Mouse (Mus musculus): ENCODE measurements around the gene Etv3. TPM values are rescaled to one million over a fixed set of nuclear protein-coding genes. Genes with fewer than 3 reads are reported as not detected.
A peak's percentile ranks its signal among the peaks of the same experiment; 100 is the strongest.
"Not testable (repeated sequence)": the region's sequence is repeated elsewhere in the genome, so short reads cannot be mapped to it uniquely, and the experiment has no call there.

Gene Etv3
- polyA plus RNA-seq, 1 experiment from 2014 or later: 7.7 TPM

- H3K27ac ChIP-seq (ENCODE audit: low read depth, low read length); H3K4me2 ChIP-seq; H3K36me3 ChIP-seq (ENCODE audit: control insufficient read depth, insufficient read depth, low read length); H3K4me3 ChIP-seq (ENCODE audit: low read depth, low read length); H3K9ac ChIP-seq (ENCODE audit: low read depth, low read length); ATAC-seq (replicated peaks; ENCODE audit: insufficient number of reproducible peaks, low FRiP score, low TSS enrichment); H3K9me3 ChIP-seq (replicated peaks; ENCODE audit: control insufficient read depth, low read length): not testable (repeated sequence)
- H3K27me3 ChIP-seq (ENCODE audit: control insufficient read depth, insufficient read depth, low read length): peaks cover 16% of the 10 kb centered on the region
- 71% methylated on average over 11 of the region's 13 CpGs for WGBS (ENCODE audit: insufficient replicate concordance)
- H3K4me1 ChIP-seq (ENCODE audit: control insufficient read depth, insufficient read depth, low read length): peaks cover 11% of the 10 kb centered on the region
Observed at GRCm38 (mm10) chr3:87554859-87555258, 29.7 kb downstream of the Etv3 start.

GRCm38 (mm10) chr3:87556109-87556531, 30.9 kb downstream of the Etv3 start:
- no peak for ATAC-seq (replicated peaks; ENCODE audit: insufficient number of reproducible peaks, low FRiP score, low TSS enrichment)
- H3K4me3 ChIP-seq (ENCODE audit: low read depth, low read length): no peak overlapping the region
- H3K9ac ChIP-seq (ENCODE audit: low read depth, low read length): 0 out of 2 replicates have a peak overlapping the region, but pooled peaks have one; percentile 12
- 58% methylated on average over 3 of the region's 3 CpGs for WGBS (ENCODE audit: insufficient replicate concordance)
- H3K27me3 ChIP-seq (ENCODE audit: control insufficient read depth, insufficient read depth, low read length): peaks cover 4% of the 10 kb centered on the region
- H3K4me1 ChIP-seq (ENCODE audit: control insufficient read depth, insufficient read depth, low read length): peaks cover 11% of the 10 kb centered on the region
- no peaks in the 10 kb centered on the region for H3K9me3 ChIP-seq (replicated peaks; ENCODE audit: control insufficient read depth, low read length)
- H3K27ac ChIP-seq (ENCODE audit: low read depth, low read length): no peak overlapping the region
- no peak overlapping the region for H3K4me2 ChIP-seq
- H3K36me3 ChIP-seq (ENCODE audit: control insufficient read depth, insufficient read depth, low read length): no peaks in the 10 kb centered on the region

- Histone ChIP-seq H3K9ac (ENCODE audit: low read depth, low read length) (no peak overlapping the region), H3K27ac (ENCODE audit: low read depth, low read length) (no peak overlapping the region), H3K4me1 (ENCODE audit: control insufficient read depth, insufficient read depth, low read length) (peaks cover 14% of the 10 kb centered on the region), H3K4me3 (ENCODE audit: low read depth, low read length) (no peak overlapping the region), H3K4me2 (no peak overlapping the region), H3K36me3 (ENCODE audit: control insufficient read depth, insufficient read depth, low read length) (no peaks in the 10 kb centered on the region), H3K27me3 (ENCODE audit: control insufficient read depth, insufficient read depth, low read length) (no peaks in the 10 kb centered on the region), H3K9me3 (replicated peaks; ENCODE audit: control insufficient read depth, low read length) (no peaks in the 10 kb centered on the region)
- 39% methylated on average over 12 of the region's 12 CpGs for WGBS (ENCODE audit: insufficient replicate concordance)
- no peak for ATAC-seq (replicated peaks; ENCODE audit: insufficient number of reproducible peaks, low FRiP score, low TSS enrichment)
Observed at GRCm38 (mm10) chr3:87556668-87557278, 31.6 kb downstream of the Etv3 start.

GRCm38 (mm10) chr3:87560156-87560555, 34.9 kb downstream of the Etv3 start:
- Histone ChIP-seq H3K4me3 (ENCODE audit: low read depth, low read length) (no peak overlapping the region), H3K9me3 (replicated peaks; ENCODE audit: control insufficient read depth, low read length) (no peaks in the 10 kb centered on the region), H3K27me3 (ENCODE audit: control insufficient read depth, insufficient read depth, low read length) (no peaks in the 10 kb centered on the region), H3K36me3 (ENCODE audit: control insufficient read depth, insufficient read depth, low read length) (no peaks in the 10 kb centered on the region), H3K4me2 (no peak overlapping the region), H3K27ac (ENCODE audit: low read depth, low read length) (no peak overlapping the region), H3K9ac (ENCODE audit: low read depth, low read length) (no peak overlapping the region), H3K4me1 (ENCODE audit: control insufficient read depth, insufficient read depth, low read length) (peaks cover 16% of the 10 kb centered on the region)
- ATAC-seq (replicated peaks; ENCODE audit: insufficient number of reproducible peaks, low FRiP score, low TSS enrichment): no peak
- 62% methylated on average over 3 of the region's 3 CpGs for WGBS (ENCODE audit: insufficient replicate concordance)

GRCm38 (mm10) chr3:87561434-87561833, 36.2 kb downstream of the Etv3 start:
- H3K27me3 ChIP-seq (ENCODE audit: control insufficient read depth, insufficient read depth, low read length): no peaks in the 10 kb centered on the region
- peaks cover 16% of the 10 kb centered on the region for H3K4me1 ChIP-seq (ENCODE audit: control insufficient read depth, insufficient read depth, low read length)
- no peak overlapping the region for H3K9ac ChIP-seq (ENCODE audit: low read depth, low read length)
- ATAC-seq (replicated peaks; ENCODE audit: insufficient number of reproducible peaks, low FRiP score, low TSS enrichment): no peak
- no peak overlapping the region for H3K4me2 ChIP-seq
- H3K4me3 ChIP-seq (ENCODE audit: low read depth, low read length): no peak overlapping the region
- H3K36me3 ChIP-seq (ENCODE audit: control insufficient read depth, insufficient read depth, low read length): no peaks in the 10 kb centered on the region
- no peak overlapping the region for H3K27ac ChIP-seq (ENCODE audit: low read depth, low read length)
- H3K9me3 ChIP-seq (replicated peaks; ENCODE audit: control insufficient read depth, low read length): no peaks in the 10 kb centered on the region
- WGBS (ENCODE audit: insufficient replicate concordance): 54% methylated on average over 8 of the region's 8 CpGs

- Histone ChIP-seq H3K4me1 (ENCODE audit: control insufficient read depth, insufficient read depth, low read length) (peaks cover 12% of the 10 kb centered on the region; the same call in 1 of the 2 replicates), H3K27me3 (ENCODE audit: control insufficient read depth, insufficient read depth, low read length) (no peaks in the 10 kb centered on the region), H3K36me3 (ENCODE audit: control insufficient read depth, insufficient read depth, low read length) (no peaks in the 10 kb centered on the region), H3K4me2 (no peak overlapping the region), H3K27ac (ENCODE audit: low read depth, low read length) (no peak overlapping the region), H3K9ac (ENCODE audit: low read depth, low read length) (no peak overlapping the region), H3K9me3 (replicated peaks; ENCODE audit: control insufficient read depth, low read length) (no peaks in the 10 kb centered on the region), H3K4me3 (ENCODE audit: low read depth, low read length) (no peak overlapping the region)
- 4% methylated on average over 6 of the region's 6 CpGs for WGBS (ENCODE audit: insufficient replicate concordance)
- ATAC-seq (replicated peaks; ENCODE audit: insufficient number of reproducible peaks, low FRiP score, low TSS enrichment): no peak
Observed at GRCm38 (mm10) chr3:87562370-87562769, 37.2 kb downstream of the Etv3 start.

- Histone ChIP-seq H3K4me2 (no peak overlapping the region), H3K9me3 (replicated peaks; ENCODE audit: control insufficient read depth, low read length) (no peaks in the 10 kb centered on the region), H3K4me3 (ENCODE audit: low read depth, low read length) (no peak overlapping the region), H3K9ac (ENCODE audit: low read depth, low read length) (no peak overlapping the region), H3K27me3 (ENCODE audit: control insufficient read depth, insufficient read depth, low read length) (no peaks in the 10 kb centered on the region), H3K36me3 (ENCODE audit: control insufficient read depth, insufficient read depth, low read length) (no peaks in the 10 kb centered on the region), H3K27ac (ENCODE audit: low read depth, low read length) (no peak overlapping the region), H3K4me1 (ENCODE audit: control insufficient read depth, insufficient read depth, low read length) (peaks cover 12% of the 10 kb centered on the region; the same call in 1 of the 2 replicates)
- no peak for ATAC-seq (replicated peaks; ENCODE audit: insufficient number of reproducible peaks, low FRiP score, low TSS enrichment)
- 78% methylated on average over 5 of the region's 5 CpGs for WGBS (ENCODE audit: insufficient replicate concordance)
Observed at GRCm38 (mm10) chr3:87563466-87563865, 38.3 kb downstream of the Etv3 start.

- H3K4me1 ChIP-seq (ENCODE audit: control insufficient read depth, insufficient read depth, low read length): peaks cover 12% of the 10 kb centered on the region; the same call in 1 of the 2 replicates
- H3K4me3 ChIP-seq (ENCODE audit: low read depth, low read length): no peak overlapping the region
- 80% methylated on average over 6 of the region's 6 CpGs for WGBS (ENCODE audit: insufficient replicate concordance)
- no peak for ATAC-seq (replicated peaks; ENCODE audit: insufficient number of reproducible peaks, low FRiP score, low TSS enrichment)
- no peaks in the 10 kb centered on the region for H3K9me3 ChIP-seq (replicated peaks; ENCODE audit: control insufficient read depth, low read length)
- H3K36me3 ChIP-seq (ENCODE audit: control insufficient read depth, insufficient read depth, low read length): no peaks in the 10 kb centered on the region
- H3K27me3 ChIP-seq (ENCODE audit: control insufficient read depth, insufficient read depth, low read length): no peaks in the 10 kb centered on the region
- H3K9ac ChIP-seq (ENCODE audit: low read depth, low read length): no peak overlapping the region
- H3K27ac ChIP-seq (ENCODE audit: low read depth, low read length): no peak overlapping the region
- H3K4me2 ChIP-seq: peak overlapping the region; percentile 33
Observed at GRCm38 (mm10) chr3:87565623-87566022, 40.4 kb downstream of the Etv3 start.

- no peaks in the 10 kb centered on the region for H3K27me3 ChIP-seq (ENCODE audit: control insufficient read depth, insufficient read depth, low read length)
- WGBS (ENCODE audit: insufficient replicate concordance): 12% methylated on average over 4 of the region's 4 CpGs
- H3K4me1 ChIP-seq (ENCODE audit: control insufficient read depth, insufficient read depth, low read length): peaks cover 12% of the 10 kb centered on the region; the same call in 1 of the 2 replicates
- no peak overlapping the region for H3K27ac ChIP-seq (ENCODE audit: low read depth, low read length)
- no peaks in the 10 kb centered on the region for H3K9me3 ChIP-seq (replicated peaks; ENCODE audit: control insufficient read depth, low read length)
- H3K36me3 ChIP-seq (ENCODE audit: control insufficient read depth, insufficient read depth, low read length): no peaks in the 10 kb centered on the region
- H3K4me2 ChIP-seq: peak overlapping the region; percentile 33
- ATAC-seq (replicated peaks; ENCODE audit: insufficient number of reproducible peaks, low FRiP score, low TSS enrichment): peak; percentile 86
- no peak overlapping the region for H3K9ac ChIP-seq (ENCODE audit: low read depth, low read length)
- H3K4me3 ChIP-seq (ENCODE audit: low read depth, low read length): no peak overlapping the region
Observed at GRCm38 (mm10) chr3:87566066-87566465, 40.9 kb downstream of the Etv3 start.

Measured in heart, embryonic 11.5 days (tissue).